ENCODE assay signal across 9 mouse cellular contexts in the genomic region with DNA sequence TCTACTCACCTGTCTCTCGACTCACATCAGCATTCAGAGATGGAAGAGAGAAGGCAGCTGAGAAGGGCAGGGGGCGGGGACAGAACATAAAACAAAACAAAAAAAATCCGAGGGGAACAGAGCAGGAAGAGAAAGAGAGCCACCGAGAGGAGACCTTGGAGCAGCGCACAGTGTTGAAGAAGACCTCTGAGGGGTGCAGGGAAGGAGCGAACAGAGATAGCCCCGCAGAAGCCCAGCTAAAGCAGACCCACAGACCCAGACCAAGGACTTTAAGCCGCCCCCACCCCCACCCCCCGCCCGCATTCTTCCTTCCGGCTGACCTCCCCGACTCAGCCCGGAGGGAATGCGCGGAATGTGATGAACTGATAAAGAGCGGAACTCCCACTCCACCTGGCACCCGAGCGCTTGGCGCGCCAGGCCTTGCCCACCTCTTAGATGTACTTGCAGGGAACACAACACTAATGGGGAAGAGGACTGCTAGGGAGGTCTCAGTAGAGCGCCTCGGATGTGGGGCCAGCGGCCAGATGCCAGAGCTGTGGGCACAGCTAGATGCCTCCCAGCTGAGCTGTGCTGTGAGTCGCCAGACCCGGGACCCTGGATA. TPM values are rescaled to one million over a fixed set of nuclear protein-coding genes. Genes with fewer than 3 reads are reported as not detected.
DNase-seq lines count a peak whose midpoint lies in the region; ATAC-seq and TF ChIP-seq lines count a peak whose summit lies in the region.
"Had no signal": no experiment of that assay in that cellular context is flagged by ENCODE, and none has a peak within 500 bp of the region (broad histone marks: within the 10 kb centered on the region; RNA-seq: fewer than 3 reads in every experiment).

No protein-coding gene starts in this region.

- no peaks in the 10 kb centered on the region for H3K9me3 ChIP-seq in ES-Bruce4 (replicated peaks; ENCODE audit: control insufficient read depth, insufficient read depth, low read length, poor library complexity, severe bottlenecking)
- H3K9me3 ChIP-seq in hindbrain, embryonic 12.5 days (replicated peaks): no peaks in the 10 kb centered on the region
- H3K9me3 ChIP-seq in stomach, embryonic 15.5 days: no peaks in the 10 kb centered on the region

- H3K9ac ChIP-seq in ES-Bruce4 (ENCODE audit: low read depth, poor library complexity, severe bottlenecking): peak overlapping the region; percentile 51
- H3K9ac ChIP-seq in hindbrain, embryonic 12.5 days: no peak overlapping the region
- no peak overlapping the region for H3K9ac ChIP-seq in stomach, embryonic 15.5 days

- peaks cover 5% of the 10 kb centered on the region for H3K4me1 ChIP-seq in ES-Bruce4 (ENCODE audit: control insufficient read depth, insufficient read depth, low read length)
- H3K4me1 ChIP-seq in hindbrain, embryonic 12.5 days: peaks cover 21% of the 10 kb centered on the region
- H3K4me1 ChIP-seq in lung, adult 2 months (ENCODE audit: control insufficient read depth, insufficient read depth, low read length): peaks cover 2% of the 10 kb centered on the region; the same call in 1 of the 2 replicates
- peaks cover 20% of the 10 kb centered on the region for H3K4me1 ChIP-seq in stomach, embryonic 15.5 days
- H3K4me1 ChIP-seq in thymus, adult 2 months (replicated peaks; ENCODE audit: control insufficient read depth, insufficient read depth, low read length): no peaks in the 10 kb centered on the region

- no peaks in the 10 kb centered on the region for H3K36me3 ChIP-seq in ES-Bruce4 (ENCODE audit: control insufficient read depth, insufficient read depth, low read length, poor library complexity, severe bottlenecking)
- H3K36me3 ChIP-seq in hindbrain, embryonic 12.5 days: no peaks in the 10 kb centered on the region
- no peaks in the 10 kb centered on the region for H3K36me3 ChIP-seq in stomach, embryonic 15.5 days
- no peaks in the 10 kb centered on the region for H3K36me3 ChIP-seq in thymus, adult 2 months (ENCODE audit: control insufficient read depth, insufficient read depth, low read length)

- peak; percentile 59 for DNase-seq in adrenal gland, postnatal 14 days
- DNase-seq in lung, adult 2 months: peak; percentile 51
- no peak for DNase-seq in thymus, adult 2 months
- DNase-seq in left cerebral cortex, adult 11 months (ENCODE audit: low spot score): no peak

- peak overlapping the region; percentile 43 for H3K4me3 ChIP-seq in ES-Bruce4 (ENCODE audit: low read depth, low read length)
- H3K4me3 ChIP-seq in hindbrain, embryonic 12.5 days: no peak overlapping the region; the same call in 1 of the 2 replicates
- H3K4me3 ChIP-seq in lung, adult 2 months (replicated peaks; ENCODE audit: extremely low read depth, low read depth, low read length): peak overlapping the region; percentile 2
- H3K4me3 ChIP-seq in stomach, embryonic 15.5 days (replicated peaks): peak overlapping the region; percentile 12
- no peak overlapping the region for H3K4me3 ChIP-seq in thymus, adult 2 months (ENCODE audit: control insufficient read depth, insufficient read depth, low read length)

- peak overlapping the region; percentile 44 for H3K4me2 ChIP-seq in hindbrain, embryonic 12.5 days (replicated peaks)
- H3K4me2 ChIP-seq in stomach, embryonic 15.5 days: peak overlapping the region; percentile 45

- 0 out of 2 replicates have a peak, but pooled peaks have one; percentile 27 for ATAC-seq in hindbrain, embryonic 12.5 days (ENCODE audit: low FRiP score)
- peak; percentile 29; the same call in 1 of the 2 replicates for ATAC-seq in stomach, embryonic 15.5 days (ENCODE audit: insufficient read depth, low FRiP score, low read depth)
- no peak for ATAC-seq in CD4-positive, CD25-positive, alpha-beta regulatory T cell, adult 4 months

- TF ChIP-seq POLR2A in ES-Bruce4 (IDR thresholded peaks at IDR 0.05; ENCODE audit: insufficient read depth, low read length): no peak
- no peak for TF ChIP-seq POLR2A in lung, adult 2 months (IDR thresholded peaks at IDR 0.05; ENCODE audit: borderline replicate concordance, extremely low read depth, low read depth, low read length)
- no peak for TF ChIP-seq POLR2A in thymus, adult 2 months (IDR thresholded peaks at IDR 0.05; ENCODE audit: control insufficient read depth, extremely low read depth, insufficient read depth, low read length, poor library complexity)

- 5% methylated on average over 25 of the region's 25 CpGs for WGBS in hindbrain, embryonic 12.5 days
- WGBS in lung, adult 2 months: 1% methylated on average over 25 of the region's 25 CpGs
- 8% methylated on average over 25 of the region's 25 CpGs for WGBS in stomach, embryonic 15.5 days
- WGBS in thymus, adult 2 months: 4% methylated on average over 25 of the region's 25 CpGs

- peak overlapping the region; percentile 88 for H3K27ac ChIP-seq in ES-Bruce4 (ENCODE audit: insufficient read depth, low read length)
- H3K27ac ChIP-seq in hindbrain, embryonic 12.5 days: no peak overlapping the region
- H3K27ac ChIP-seq in stomach, embryonic 15.5 days: 0 out of 2 replicates have a peak overlapping the region, but pooled peaks have one; percentile 21
- no peak overlapping the region for H3K27ac ChIP-seq in thymus, adult 2 months (ENCODE audit: control insufficient read depth, insufficient read depth, low read length)

- TF ChIP-seq EP300 in ES-Bruce4 (IDR thresholded peaks at IDR 0.05; ENCODE audit: insufficient read depth, low read depth, low read length): peak; percentile 87

- no peak for TF ChIP-seq CTCF in ES-Bruce4 (IDR thresholded peaks at IDR 0.05; ENCODE audit: low read depth, low read length)
- no peak for TF ChIP-seq CTCF in lung, adult 2 months (IDR thresholded peaks at IDR 0.05; ENCODE audit: insufficient read depth, low read length)
- TF ChIP-seq CTCF in thymus, adult 2 months (IDR thresholded peaks at IDR 0.05; ENCODE audit: borderline replicate concordance, control insufficient read depth, extremely low read depth, insufficient read depth, low read length, poor library complexity): no peak

- no peaks in the 10 kb centered on the region for H3K27me3 ChIP-seq in ES-Bruce4 (ENCODE audit: control insufficient read depth, insufficient read depth, low read length, poor library complexity, severe bottlenecking)
- H3K27me3 ChIP-seq in hindbrain, embryonic 12.5 days: peaks cover 20% of the 10 kb centered on the region
- H3K27me3 ChIP-seq in stomach, embryonic 15.5 days (replicated peaks): 0 out of 2 replicates have a peak, but pooled peaks cover 5% of the 10 kb centered on the region
- H3K27me3 ChIP-seq in thymus, adult 2 months (ENCODE audit: control insufficient read depth, insufficient read depth, low read length): peaks cover 2% of the 10 kb centered on the region; the same call in 1 of the 2 replicates

RNA-seq across cellular contexts. Expression of gene Dlx3, which starts 14.5 kb away (rescaled TPM):
- polyA plus RNA-seq in ES-Bruce4 (2011; ENCODE audit: insufficient read depth, insufficient read length, low read depth, missing spikeins): 9.9 and 11.3 TPM in 2 replicates
- not detected in 2 replicates for total RNA-seq in adrenal gland, postnatal 14 days (2021)
- polyA plus RNA-seq in hindbrain, embryonic 12.5 days (2016; fragmentation: Nextera tagmentation; extraction: Ambion mirVana): 4.7 and 7.3 TPM in 2 replicates
- polyA plus RNA-seq in lung, adult 2 months (2012; rRNA removed): 0.05 and 2.0 TPM in 2 replicates
- polyA plus RNA-seq in stomach, embryonic 15.5 days (2015; fragmentation: Nextera tagmentation; extraction: Ambion mirVana): 1.9 and 2.0 TPM in 2 replicates
- 0.91 and 1.0 TPM in 2 replicates for polyA plus RNA-seq in thymus, adult 2 months (2012; rRNA removed)
- under 1 TPM in 1 of 2 experiments, not detected in 1; 0.20 TPM for polyA plus RNA-seq in CD4-positive, CD25-positive, alpha-beta regulatory T cell, adult 4 months (2017; shearing (Covaris generic))
- total RNA-seq: common myeloid progenitor, adult 5-6 weeks had no signal

RNA-seq across cellular contexts. Expression of gene Itga3, which starts 28.8 kb away (rescaled TPM):
- 86.4 and 92.1 TPM in 2 replicates for polyA plus RNA-seq in ES-Bruce4 (2011; ENCODE audit: insufficient read depth, insufficient read length, low read depth, missing spikeins)
- total RNA-seq in adrenal gland, postnatal 14 days (2021): 33.9 and 36.1 TPM in 2 replicates
- 8.0 and 9.0 TPM in 2 replicates for polyA plus RNA-seq in hindbrain, embryonic 12.5 days (2016; fragmentation: Nextera tagmentation; extraction: Ambion mirVana)
- polyA plus RNA-seq in lung, adult 2 months (2012; rRNA removed): 181 and 187 TPM in 2 replicates
- polyA plus RNA-seq in stomach, embryonic 15.5 days (2015; fragmentation: Nextera tagmentation; extraction: Ambion mirVana): 23.8 and 24.1 TPM in 2 replicates
- polyA plus RNA-seq in thymus, adult 2 months (2012; rRNA removed): 17.0 and 17.1 TPM in 2 replicates
- under 1 TPM; 0.51 to 0.63 TPM for polyA plus RNA-seq in CD4-positive, CD25-positive, alpha-beta regulatory T cell, adult 4 months (2017; shearing (Covaris generic))

RNA-seq across cellular contexts. Expression of gene Dlx4, which starts 40.7 kb away (rescaled TPM):
- 0.96 and 2.0 TPM in 2 replicates for polyA plus RNA-seq in ES-Bruce4 (2011; ENCODE audit: insufficient read depth, insufficient read length, low read depth, missing spikeins)
- not detected in 2 replicates for total RNA-seq in adrenal gland, postnatal 14 days (2021)
- 0.21 and 1.2 TPM in 2 replicates for polyA plus RNA-seq in hindbrain, embryonic 12.5 days (2016; fragmentation: Nextera tagmentation; extraction: Ambion mirVana)
- 0.20 and 0.50 TPM in 2 replicates for polyA plus RNA-seq in lung, adult 2 months (2012; rRNA removed)
- polyA plus RNA-seq in stomach, embryonic 15.5 days (2015; fragmentation: Nextera tagmentation; extraction: Ambion mirVana): 0.46 and 0.58 TPM in 2 replicates
- polyA plus RNA-seq in thymus, adult 2 months (2012; rRNA removed): 0.23 and 0.34 TPM in 2 replicates
- not detected for polyA plus RNA-seq in CD4-positive, CD25-positive, alpha-beta regulatory T cell, adult 4 months (2017; shearing (Covaris generic))
- total RNA-seq: common myeloid progenitor, adult 5-6 weeks had no signal

Comparison
In these comparisons a context has a peak if more than half of its experiments do, and no peak if none do; other contexts are left out.
1. H3K27ac ChIP-seq: peak in ES-Bruce4 (single experiment) and stomach, embryonic 15.5 days (single experiment); none in hindbrain, embryonic 12.5 days (single experiment) and thymus, adult 2 months (single experiment).
2. H3K4me3 ChIP-seq: peak in ES-Bruce4 (single experiment), lung, adult 2 months (single experiment) and stomach, embryonic 15.5 days (single experiment); none in hindbrain, embryonic 12.5 days (single experiment) and thymus, adult 2 months (single experiment).
3. DNase-seq: peak in adrenal gland, postnatal 14 days (single experiment) and lung, adult 2 months (single experiment); none in thymus, adult 2 months (single experiment) and left cerebral cortex, adult 11 months (single experiment).